Mouse (Mus musculus): ENCODE data around the gene Banf2. TPM values are rescaled to one million over a fixed set of nuclear protein-coding genes. Genes with fewer than 3 reads are reported as not detected.

Banf2 gene
- polyA plus RNA-seq (2016; fragmentation: Nextera tagmentation; extraction: Ambion mirVana): not detected in 2 replicates

GRCm38 (mm10) chr2:144032664-144033063 lies at the start of gene Banf2:
TSS of gene Banf2 (plus strand) at chr2:144033059.
- Histone ChIP-seq H3K9ac (replicated peaks) (no peak within 1 kb of the TSS), H3K4me3 (replicated peaks) (no peak within 1 kb of the TSS), H3K4me1 (replicated peaks) (no peaks in the 10 kb centered on the region), H3K27ac (no peak within 1 kb of the TSS), H3K4me2 (no peak within 1 kb of the TSS), H3K9me3 (no peaks in the 10 kb centered on the region), H3K27me3 (no peaks in the 10 kb centered on the region), H3K36me3 (no peaks in the 10 kb centered on the region)
- 92% methylated on average over 2 of the region's 2 CpGs for WGBS
- no peak for ATAC-seq (ENCODE audit: insufficient number of reproducible peaks, insufficient read depth, low FRiP score, low TSS enrichment, low read depth)

GRCm38 (mm10) chr2:143983482-143983881 lies 49.4 kb upstream of the Banf2 start:
- Histone ChIP-seq H3K9me3 (no peaks in the 10 kb centered on the region), H3K4me3 (replicated peaks) (no peak overlapping the region), H3K4me2 (no peak overlapping the region), H3K27me3 (no peaks in the 10 kb centered on the region), H3K4me1 (replicated peaks) (no peaks in the 10 kb centered on the region), H3K36me3 (peaks cover 62% of the 10 kb centered on the region), H3K9ac (replicated peaks) (no peak overlapping the region), H3K27ac (no peak overlapping the region)
- WGBS: 69% methylated on average over 2 of the region's 2 CpGs
- ATAC-seq (ENCODE audit: insufficient number of reproducible peaks, insufficient read depth, low FRiP score, low TSS enrichment, low read depth): no peak

- 82% methylated on average over 2 of the region's 2 CpGs for WGBS
- Histone ChIP-seq H3K4me1 (replicated peaks) (0 out of 2 replicates have a peak, but pooled peaks cover 3% of the 10 kb centered on the region), H3K27me3 (no peaks in the 10 kb centered on the region), H3K27ac (no peak overlapping the region), H3K4me2 (no peak overlapping the region), H3K36me3 (peaks cover 56% of the 10 kb centered on the region), H3K9ac (replicated peaks) (no peak overlapping the region), H3K4me3 (replicated peaks) (no peak overlapping the region), H3K9me3 (no peaks in the 10 kb centered on the region)
- no peak for ATAC-seq (ENCODE audit: insufficient number of reproducible peaks, insufficient read depth, low FRiP score, low TSS enrichment, low read depth)
These were observed 45.4 kb upstream of the Banf2 start for GRCm38 (mm10) chr2:143987485-143987884.

- WGBS: 92% methylated on average over 3 of the region's 3 CpGs
- peaks cover 53% of the 10 kb centered on the region for H3K36me3 ChIP-seq
These were observed 44.8 kb upstream of the Banf2 start for GRCm38 (mm10) chr2:143988016-143988415.

DNA sequence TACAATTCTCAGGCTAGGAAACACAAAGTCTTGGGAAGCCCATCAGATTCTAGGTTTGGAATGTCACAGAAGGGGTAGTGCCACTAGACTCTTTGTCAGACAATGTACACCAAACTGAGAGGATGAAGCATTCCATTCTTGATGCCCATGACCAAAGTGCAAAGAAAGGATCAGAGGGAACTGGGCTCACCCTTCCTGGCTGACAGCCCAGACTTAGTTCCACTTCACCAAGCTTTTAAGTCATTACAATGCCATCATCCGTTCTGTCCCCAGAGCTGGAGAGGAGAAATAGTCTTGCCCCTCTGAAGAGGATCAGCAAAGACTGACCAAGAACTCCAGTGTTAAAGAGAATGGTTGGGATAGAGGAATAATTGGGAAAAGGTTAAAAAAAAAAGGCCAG lies 41.9 kb upstream of the Banf2 start:
- H3K9ac ChIP-seq (replicated peaks): no peak overlapping the region
- no peaks in the 10 kb centered on the region for H3K27me3 ChIP-seq
- no peak overlapping the region for H3K4me3 ChIP-seq (replicated peaks)
- H3K36me3 ChIP-seq: peaks cover 27% of the 10 kb centered on the region
- no peak for ATAC-seq (ENCODE audit: insufficient number of reproducible peaks, insufficient read depth, low FRiP score, low TSS enrichment, low read depth)
- 0 out of 2 replicates have a peak, but pooled peaks cover 3% of the 10 kb centered on the region for H3K4me1 ChIP-seq (replicated peaks)
- H3K27ac ChIP-seq: no peak overlapping the region
- WGBS: 78% methylated on average over 1 of the region's 1 CpGs
- no peaks in the 10 kb centered on the region for H3K9me3 ChIP-seq
- H3K4me2 ChIP-seq: no peak overlapping the region

More at GRCm38 (mm10) chr2:143988016-143988415, 44.8 kb upstream of the Banf2 start:
- Histone ChIP-seq H3K4me3 (replicated peaks) (no peak overlapping the region), H3K27me3 (no peaks in the 10 kb centered on the region), H3K9me3 (no peaks in the 10 kb centered on the region), H3K4me1 (replicated peaks) (0 out of 2 replicates have a peak, but pooled peaks cover 3% of the 10 kb centered on the region), H3K9ac (replicated peaks) (no peak overlapping the region), H3K27ac (no peak overlapping the region), H3K4me2 (no peak overlapping the region)
- no peak for ATAC-seq (ENCODE audit: insufficient number of reproducible peaks, insufficient read depth, low FRiP score, low TSS enrichment, low read depth)

GRCm38 (mm10) chr2:143991964-143992672 lies 40.7 kb upstream of the Banf2 start:
- no peak for ATAC-seq (ENCODE audit: insufficient number of reproducible peaks, insufficient read depth, low FRiP score, low TSS enrichment, low read depth)
- no peak overlapping the region for H3K4me2 ChIP-seq
- H3K9ac ChIP-seq (replicated peaks): no peak overlapping the region
- 0 out of 2 replicates have a peak, but pooled peaks cover 3% of the 10 kb centered on the region for H3K4me1 ChIP-seq (replicated peaks)
- WGBS: 88% methylated on average over 7 of the region's 7 CpGs
- no peak overlapping the region for H3K4me3 ChIP-seq (replicated peaks)
- H3K36me3 ChIP-seq: peaks cover 23% of the 10 kb centered on the region
- H3K27me3 ChIP-seq: no peaks in the 10 kb centered on the region
- no peaks in the 10 kb centered on the region for H3K9me3 ChIP-seq
- no peak overlapping the region for H3K27ac ChIP-seq

GRCm38 (mm10) chr2:143992977-143993376 lies 39.9 kb upstream of the Banf2 start:
- no peak overlapping the region for H3K4me3 ChIP-seq (replicated peaks)
- no peaks in the 10 kb centered on the region for H3K27me3 ChIP-seq
- H3K36me3 ChIP-seq: peaks cover 15% of the 10 kb centered on the region
- H3K4me2 ChIP-seq: no peak overlapping the region
- no peak for ATAC-seq (ENCODE audit: insufficient number of reproducible peaks, insufficient read depth, low FRiP score, low TSS enrichment, low read depth)
- H3K27ac ChIP-seq: no peak overlapping the region
- WGBS: 89% methylated on average over 1 of the region's 1 CpGs
- H3K4me1 ChIP-seq (replicated peaks): 0 out of 2 replicates have a peak, but pooled peaks cover 3% of the 10 kb centered on the region
- no peak overlapping the region for H3K9ac ChIP-seq (replicated peaks)
- H3K9me3 ChIP-seq: no peaks in the 10 kb centered on the region

GRCm38 (mm10) chr2:144002229-144002984 lies 30.5 kb upstream of the Banf2 start:
- no peak overlapping the region for H3K4me2 ChIP-seq
- WGBS: 83% methylated on average over 5 of the region's 5 CpGs

GRCm38 (mm10) chr2:144003544-144003943 lies 29.3 kb upstream of the Banf2 start:
- Histone ChIP-seq H3K9me3 (no peaks in the 10 kb centered on the region), H3K36me3 (peaks cover 9% of the 10 kb centered on the region; the same call in 1 of the 2 replicates), H3K4me3 (replicated peaks) (no peak overlapping the region), H3K4me1 (replicated peaks) (peaks cover 18% of the 10 kb centered on the region), H3K9ac (replicated peaks) (no peak overlapping the region), H3K27ac (no peak overlapping the region), H3K27me3 (no peaks in the 10 kb centered on the region), H3K4me2 (no peak overlapping the region)
- WGBS: 82% methylated on average over 2 of the region's 2 CpGs
- no peak for ATAC-seq (ENCODE audit: insufficient number of reproducible peaks, insufficient read depth, low FRiP score, low TSS enrichment, low read depth)

More at GRCm38 (mm10) chr2:144002229-144002984, 30.5 kb upstream of the Banf2 start:
- H3K4me1 ChIP-seq (replicated peaks): peaks cover 18% of the 10 kb centered on the region
- H3K27me3 ChIP-seq: no peaks in the 10 kb centered on the region
- no peaks in the 10 kb centered on the region for H3K9me3 ChIP-seq
- no peak overlapping the region for H3K9ac ChIP-seq (replicated peaks)
- H3K36me3 ChIP-seq: no peaks in the 10 kb centered on the region
- no peak for ATAC-seq (ENCODE audit: insufficient number of reproducible peaks, insufficient read depth, low FRiP score, low TSS enrichment, low read depth)
- no peak overlapping the region for H3K27ac ChIP-seq
- no peak overlapping the region for H3K4me3 ChIP-seq (replicated peaks)

- WGBS: 73% methylated on average over 6 of the region's 6 CpGs
- H3K27me3 ChIP-seq: no peaks in the 10 kb centered on the region
- H3K4me3 ChIP-seq (replicated peaks): no peak overlapping the region
- no peak overlapping the region for H3K9ac ChIP-seq (replicated peaks)
- H3K36me3 ChIP-seq: peaks cover 9% of the 10 kb centered on the region; the same call in 1 of the 2 replicates
- no peak overlapping the region for H3K27ac ChIP-seq
- peaks cover 31% of the 10 kb centered on the region for H3K4me1 ChIP-seq (replicated peaks)
- no peaks in the 10 kb centered on the region for H3K9me3 ChIP-seq
- H3K4me2 ChIP-seq: no peak overlapping the region
- ATAC-seq (ENCODE audit: insufficient number of reproducible peaks, insufficient read depth, low FRiP score, low TSS enrichment, low read depth): no peak
These were observed 27.5 kb upstream of the Banf2 start for GRCm38 (mm10) chr2:144005166-144005955.

- no peak overlapping the region for H3K4me2 ChIP-seq
- 91% methylated on average over 6 of the region's 6 CpGs for WGBS
These were observed 26.2 kb upstream of the Banf2 start for GRCm38 (mm10) chr2:144006686-144007085.

More at GRCm38 (mm10) chr2:144006686-144007085, 26.2 kb upstream of the Banf2 start:
- no peak for ATAC-seq (ENCODE audit: insufficient number of reproducible peaks, insufficient read depth, low FRiP score, low TSS enrichment, low read depth)
- Histone ChIP-seq H3K4me3 (replicated peaks) (no peak overlapping the region), H3K9ac (replicated peaks) (no peak overlapping the region), H3K27ac (no peak overlapping the region), H3K27me3 (no peaks in the 10 kb centered on the region), H3K4me1 (replicated peaks) (peaks cover 26% of the 10 kb centered on the region), H3K9me3 (no peaks in the 10 kb centered on the region), H3K36me3 (peaks cover 9% of the 10 kb centered on the region; the same call in 1 of the 2 replicates)

All from limb, embryonic 12.5 days (tissue).